Mouse (Mus musculus): ENCODE data around the gene Map3k9. TPM values are rescaled to one million over a fixed set of nuclear protein-coding genes. Genes with fewer than 3 reads are reported as not detected.

Gene Map3k9
- total and polyA plus RNA-seq, 2 experiments, result 0.07 to 0.09 TPM

- Histone ChIP-seq H3K4me3 (ENCODE audit: insufficient read depth, low read depth, low read length) (no peak overlapping the region), H3K4me1 (ENCODE audit: control insufficient read depth, insufficient read depth, low read length) (no peaks in the 10 kb centered on the region), H3K27me3 (ENCODE audit: control insufficient read depth, insufficient read depth, low read length) (no peaks in the 10 kb centered on the region), H3K79me2 (ENCODE audit: control insufficient read depth, insufficient read depth, low read length) (no peaks in the 10 kb centered on the region), H3K9ac (ENCODE audit: low read depth, low read length) (no peak overlapping the region), H3K36me3 (ENCODE audit: control insufficient read depth, insufficient read depth, low read length) (no peaks in the 10 kb centered on the region), H3K27ac (replicated peaks; ENCODE audit: insufficient read depth, low read depth, low read length) (no peak overlapping the region)
- TF ChIP-seq POLR2A (IDR thresholded peaks at IDR 0.05; ENCODE audit: extremely low read depth, insufficient read depth, low read length) (no peak), CTCF (IDR thresholded peaks at IDR 0.05; ENCODE audit: low read depth, low read length) (peak; percentile 88)
- DNase-seq (ENCODE audit: extremely low read depth, low read depth, low spot score), result peak; percentile 43
- 6% methylated on average over 7 of the region's 7 CpGs for WGBS
These were observed 15.6 kb upstream of the Map3k9 start for GRCm38 (mm10) chr12:81796541-81796940.

GRCm38 (mm10) chr12:81792511-81793218, 11.7 kb upstream of the Map3k9 start:
- no peaks in the 10 kb centered on the region for H3K36me3 ChIP-seq (ENCODE audit: control insufficient read depth, insufficient read depth, low read length)
- no peaks in the 10 kb centered on the region for H3K4me1 ChIP-seq (ENCODE audit: control insufficient read depth, insufficient read depth, low read length)
- no peaks in the 10 kb centered on the region for H3K79me2 ChIP-seq (ENCODE audit: control insufficient read depth, insufficient read depth, low read length)
- WGBS, result 69% methylated on average over 6 of the region's 6 CpGs
- no peak for DNase-seq (ENCODE audit: extremely low read depth, low read depth, low spot score)
- H3K27ac ChIP-seq (replicated peaks; ENCODE audit: insufficient read depth, low read depth, low read length), result no peak overlapping the region
- H3K27me3 ChIP-seq (ENCODE audit: control insufficient read depth, insufficient read depth, low read length), result no peaks in the 10 kb centered on the region
- TF ChIP-seq CTCF (IDR thresholded peaks at IDR 0.05; ENCODE audit: low read depth, low read length) (no peak), POLR2A (IDR thresholded peaks at IDR 0.05; ENCODE audit: extremely low read depth, insufficient read depth, low read length) (no peak)
- H3K9ac ChIP-seq (ENCODE audit: low read depth, low read length), result no peak overlapping the region
- no peak overlapping the region for H3K4me3 ChIP-seq (ENCODE audit: insufficient read depth, low read depth, low read length)

GRCm38 (mm10) chr12:81789499-81789898, 8.5 kb upstream of the Map3k9 start:
- Histone ChIP-seq H3K4me1 (ENCODE audit: control insufficient read depth, insufficient read depth, low read length) (no peaks in the 10 kb centered on the region), H3K27me3 (ENCODE audit: control insufficient read depth, insufficient read depth, low read length) (no peaks in the 10 kb centered on the region), H3K4me3 (ENCODE audit: insufficient read depth, low read depth, low read length) (no peak overlapping the region), H3K9ac (ENCODE audit: low read depth, low read length) (no peak overlapping the region), H3K79me2 (ENCODE audit: control insufficient read depth, insufficient read depth, low read length) (no peaks in the 10 kb centered on the region), H3K27ac (replicated peaks; ENCODE audit: insufficient read depth, low read depth, low read length) (no peak overlapping the region), H3K36me3 (ENCODE audit: control insufficient read depth, insufficient read depth, low read length) (no peaks in the 10 kb centered on the region)
- WGBS, result 62% methylated on average over 2 of the region's 2 CpGs
- TF ChIP-seq CTCF (IDR thresholded peaks at IDR 0.05; ENCODE audit: low read depth, low read length) (no peak), POLR2A (IDR thresholded peaks at IDR 0.05; ENCODE audit: extremely low read depth, insufficient read depth, low read length) (no peak)
- no peak for DNase-seq (ENCODE audit: extremely low read depth, low read depth, low spot score)

GRCm38 (mm10) chr12:81788672-81789084, 7.7 kb upstream of the Map3k9 start:
- no peak overlapping the region for H3K4me3 ChIP-seq (ENCODE audit: insufficient read depth, low read depth, low read length)
- H3K27me3 ChIP-seq (ENCODE audit: control insufficient read depth, insufficient read depth, low read length), result no peaks in the 10 kb centered on the region
- WGBS, result under 1% methylated on average over 9 of the region's 9 CpGs
- no peaks in the 10 kb centered on the region for H3K79me2 ChIP-seq (ENCODE audit: control insufficient read depth, insufficient read depth, low read length)
- H3K27ac ChIP-seq (replicated peaks; ENCODE audit: insufficient read depth, low read depth, low read length), result no peak overlapping the region
- H3K9ac ChIP-seq (ENCODE audit: low read depth, low read length), result peak overlapping the region; percentile 15; the same call in 1 of the 2 replicates
- H3K4me1 ChIP-seq (ENCODE audit: control insufficient read depth, insufficient read depth, low read length), result no peaks in the 10 kb centered on the region
- no peaks in the 10 kb centered on the region for H3K36me3 ChIP-seq (ENCODE audit: control insufficient read depth, insufficient read depth, low read length)
- TF ChIP-seq POLR2A (IDR thresholded peaks at IDR 0.05; ENCODE audit: extremely low read depth, insufficient read depth, low read length), result no peak
- TF ChIP-seq CTCF (IDR thresholded peaks at IDR 0.05; ENCODE audit: low read depth, low read length), result peak; percentile 99
- peak; percentile 88 for DNase-seq (ENCODE audit: extremely low read depth, low read depth, low spot score)

GRCm38 (mm10) chr12:81787262-81787661, 6.3 kb upstream of the Map3k9 start:
- H3K27me3 ChIP-seq (ENCODE audit: control insufficient read depth, insufficient read depth, low read length), result no peaks in the 10 kb centered on the region
- TF ChIP-seq POLR2A (IDR thresholded peaks at IDR 0.05; ENCODE audit: extremely low read depth, insufficient read depth, low read length) (no peak), CTCF (IDR thresholded peaks at IDR 0.05; ENCODE audit: low read depth, low read length) (peak; percentile 39; the same call in 1 of the 2 replicates)
- no peak for DNase-seq (ENCODE audit: extremely low read depth, low read depth, low spot score)
- no peaks in the 10 kb centered on the region for H3K36me3 ChIP-seq (ENCODE audit: control insufficient read depth, insufficient read depth, low read length)
- no peak overlapping the region for H3K27ac ChIP-seq (replicated peaks; ENCODE audit: insufficient read depth, low read depth, low read length)
- H3K4me3 ChIP-seq (ENCODE audit: insufficient read depth, low read depth, low read length), result no peak overlapping the region
- WGBS, result 52% methylated on average over 12 of the region's 12 CpGs
- H3K79me2 ChIP-seq (ENCODE audit: control insufficient read depth, insufficient read depth, low read length), result no peaks in the 10 kb centered on the region
- no peak overlapping the region for H3K9ac ChIP-seq (ENCODE audit: low read depth, low read length)
- no peaks in the 10 kb centered on the region for H3K4me1 ChIP-seq (ENCODE audit: control insufficient read depth, insufficient read depth, low read length)

GRCm38 (mm10) chr12:81783301-81783700, 2.3 kb upstream of the Map3k9 start:
- DNase-seq (ENCODE audit: extremely low read depth, low read depth, low spot score), result no peak
- Histone ChIP-seq H3K4me3 (ENCODE audit: insufficient read depth, low read depth, low read length) (no peak overlapping the region), H3K9ac (ENCODE audit: low read depth, low read length) (no peak overlapping the region), H3K27ac (replicated peaks; ENCODE audit: insufficient read depth, low read depth, low read length) (no peak overlapping the region), H3K79me2 (ENCODE audit: control insufficient read depth, insufficient read depth, low read length) (no peaks in the 10 kb centered on the region), H3K36me3 (ENCODE audit: control insufficient read depth, insufficient read depth, low read length) (no peaks in the 10 kb centered on the region), H3K27me3 (ENCODE audit: control insufficient read depth, insufficient read depth, low read length) (peaks cover 7% of the 10 kb centered on the region), H3K4me1 (ENCODE audit: control insufficient read depth, insufficient read depth, low read length) (peaks cover 3% of the 10 kb centered on the region; the same call in 1 of the 2 replicates)
- TF ChIP-seq CTCF (IDR thresholded peaks at IDR 0.05; ENCODE audit: low read depth, low read length) (no peak), POLR2A (IDR thresholded peaks at IDR 0.05; ENCODE audit: extremely low read depth, insufficient read depth, low read length) (no peak)
- 62% methylated on average over 4 of the region's 4 CpGs for WGBS
